Mouse (Mus musculus) C2C12 (cell line): ENCODE measurements around the gene Rcsd1. TPM values are rescaled to one million over a fixed set of nuclear protein-coding genes. Genes with fewer than 3 reads are reported as not detected.

Experiments
- H3K27me3 ChIP-seq: one replicate; pipeline ENCODE4 v1.6.1; 2011; ENCODE audit not compliant: control insufficient read depth, insufficient read depth, insufficient read length
- H3K36me3 ChIP-seq: one replicate; pipeline ENCODE4 v1.6.1; 2011; ENCODE audit not compliant: control insufficient read depth, insufficient read depth
- H3K4me3 ChIP-seq: one replicate; pipeline ENCODE4 v1.5.1; 2011; ENCODE audit warnings: mild to moderate bottlenecking, control low read depth; ENCODE audit not compliant: poor library complexity, insufficient read depth, severe bottlenecking
- H3K79me2 ChIP-seq: one replicate; pipeline ENCODE4 v1.6.1; 2011; ENCODE audit not compliant: control insufficient read depth, insufficient read depth
- H3K79me3 ChIP-seq: one replicate; pipeline ENCODE4 v1.6.1; 2011; ENCODE audit warnings: low read depth, control low read depth
- H3ac ChIP-seq: one replicate; pipeline ENCODE3; 2011; ENCODE audit warnings: low read depth; ENCODE audit not compliant: control insufficient read depth, insufficient read length
- CEBPB ChIP-seq: IDR thresholded peaks from one replicate; pipeline ENCODE4 v1.6.1; 2011; ENCODE audit warnings: low read depth, mild to moderate bottlenecking, control low read depth, moderate library complexity
- CTCF ChIP-seq: IDR thresholded peaks from one replicate; pipeline ENCODE4 v1.5.1; 2011; ENCODE audit not compliant: control insufficient read depth, insufficient read depth, insufficient read length
- FOSL1 ChIP-seq: IDR thresholded peaks from one replicate; pipeline ENCODE4 v1.8.0; 2011; ENCODE audit warnings: mild to moderate bottlenecking, low read length; ENCODE audit not compliant: poor library complexity, insufficient read depth, severe bottlenecking
- MAX ChIP-seq: IDR thresholded peaks from one replicate; pipeline ENCODE4 v1.6.1; 2011; ENCODE audit warnings: mild to moderate bottlenecking, control low read depth
- MYOD1 ChIP-seq: IDR thresholded peaks from one replicate; pipeline ENCODE4 v1.6.1; 2011; ENCODE audit warnings: low read depth; ENCODE audit not compliant: control insufficient read depth, insufficient read length
- MYOG ChIP-seq: IDR thresholded peaks from one replicate; pipeline ENCODE4 v1.6.1; 2011; ENCODE audit not compliant: control insufficient read depth, insufficient read length; ENCODE audit errors: extremely low read depth
- USF1 ChIP-seq: IDR thresholded peaks from one replicate; pipeline ENCODE4 v1.6.1; 2011; ENCODE audit warnings: low read depth, mild to moderate bottlenecking, control low read depth, moderate library complexity
- polyA plus RNA-seq: library from polyadenylated mRNA; unstranded; fragments of >200 nt; fragmentation: generic; extraction: Trizol; gene quantifications from one replicate; pipeline ENCODE4 v1.2.1, GENCODE M21; 2012; ENCODE audit warnings: missing spikeins

Gene Rcsd1
- polyA plus RNA-seq, 1 experiment = 0.05 TPM

DNA sequence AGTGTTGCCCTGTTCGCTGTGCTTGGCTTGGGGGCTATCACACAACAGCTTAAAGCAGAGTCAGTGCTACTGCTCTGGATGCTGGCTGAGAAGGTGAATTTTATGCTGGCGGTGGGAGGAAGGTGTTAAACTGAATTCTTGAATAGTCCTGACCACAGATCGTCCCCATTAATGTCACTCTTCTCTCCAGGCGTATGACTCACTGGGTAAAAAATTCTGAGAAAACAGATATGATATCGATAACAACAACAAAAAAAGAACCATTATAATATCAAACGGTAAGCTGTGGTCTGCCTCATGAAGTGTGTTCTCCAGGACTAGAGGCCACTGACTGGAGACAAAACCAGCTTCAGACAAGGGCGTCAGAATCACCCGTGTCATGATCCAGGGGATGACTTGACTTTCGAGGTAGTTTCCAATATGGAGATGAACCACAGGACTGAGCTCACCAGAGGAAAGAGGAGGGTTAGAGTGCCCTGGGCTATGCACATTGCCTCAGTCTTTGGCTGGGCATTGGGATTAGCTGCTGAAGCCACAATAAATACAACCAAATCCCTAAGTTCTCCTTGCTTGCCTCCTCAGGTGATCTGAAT is 13.1 kb upstream of the Rcsd1 start:
- Histone ChIP-seq H3K79me2 (no peaks in the 10 kb centered on the region), H3K36me3 (no peaks in the 10 kb centered on the region), H3K79me3 (no peaks in the 10 kb centered on the region), H3K4me3 (no peak overlapping the region), H3ac (no peak overlapping the region), H3K27me3 (peaks cover 15% of the 10 kb centered on the region)
- no peak for TF ChIP-seq MYOD1
- no peak for TF ChIP-seq CEBPB
- TF ChIP-seq USF1 = no peak
- no peak for TF ChIP-seq CTCF
- no peak for TF ChIP-seq FOSL1
- TF ChIP-seq MYOG = no peak
- TF ChIP-seq MAX = no peak

DNA sequence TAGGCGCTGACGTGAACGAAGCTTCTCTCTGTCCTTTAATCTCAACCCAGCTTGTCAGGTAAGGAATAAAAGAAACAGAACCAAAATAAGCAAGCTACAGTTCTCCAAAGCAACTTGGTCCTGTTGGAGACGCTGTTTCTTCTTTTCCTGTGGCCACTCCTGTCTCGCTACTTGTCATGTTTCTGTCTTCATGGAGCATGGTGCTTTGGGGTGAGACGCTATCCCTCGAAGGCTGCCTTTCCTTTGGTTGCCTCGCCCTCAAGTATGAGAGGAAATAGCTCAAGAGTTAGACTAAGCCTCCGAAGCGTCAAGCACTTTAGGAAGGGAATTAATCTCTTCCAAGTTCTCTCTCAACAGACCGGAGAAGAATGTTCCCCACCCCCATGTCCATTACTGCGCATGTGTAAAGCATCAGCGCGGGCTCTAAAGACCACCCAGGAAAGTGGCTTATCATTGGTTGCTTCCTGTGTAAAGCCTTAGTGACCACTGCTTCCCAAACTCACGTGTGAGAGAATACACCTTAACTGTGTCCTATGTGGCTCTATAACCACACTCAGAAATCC is 9.1 kb upstream of the Rcsd1 start:
- no peaks in the 10 kb centered on the region for H3K36me3 ChIP-seq

DNA sequence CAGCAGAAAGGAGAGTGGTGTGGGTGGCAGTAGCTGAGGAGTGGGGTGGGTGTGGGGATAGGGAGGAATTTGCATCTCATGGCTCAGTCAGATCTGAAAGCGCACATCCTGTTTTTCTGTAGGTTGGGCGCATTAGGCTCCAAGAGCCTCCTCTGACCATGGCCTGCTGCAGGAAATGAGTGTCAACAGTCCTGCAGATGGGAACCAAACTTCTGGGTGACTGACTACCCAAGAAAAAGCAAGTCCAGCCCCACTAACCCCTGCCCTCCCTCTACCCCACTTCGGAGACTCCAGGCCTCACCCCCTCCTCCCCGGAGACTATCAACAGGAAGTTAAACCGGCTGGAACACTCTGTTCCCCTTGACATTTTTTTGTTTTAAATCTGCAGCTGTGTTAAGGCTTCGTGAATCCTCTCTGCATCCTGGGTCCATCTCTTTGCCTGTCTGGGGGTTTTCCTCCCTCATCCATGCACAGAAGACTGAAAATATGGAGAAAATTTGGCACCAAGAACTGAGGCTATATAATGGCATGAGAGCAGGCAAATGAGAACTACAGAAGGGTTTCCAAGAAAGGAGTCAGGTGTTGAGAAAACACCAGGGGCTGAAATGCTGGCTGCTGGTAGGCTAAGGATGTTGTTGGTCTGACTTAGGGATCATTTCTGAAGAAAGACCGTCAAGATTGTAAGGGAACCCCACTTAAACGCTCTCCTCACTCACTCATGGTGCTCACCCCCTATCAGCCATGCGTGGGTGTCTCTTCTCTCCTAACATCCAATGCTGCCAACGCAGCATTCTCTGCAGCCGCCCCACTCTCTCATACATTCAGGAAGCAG is 8.4 kb upstream of the Rcsd1 start:
- Histone ChIP-seq H3K36me3 (no peaks in the 10 kb centered on the region), H3K79me2 (no peaks in the 10 kb centered on the region)
- TF ChIP-seq MYOD1 (no peak), FOSL1 (no peak), CTCF (no peak), CEBPB (no peak), USF1 (no peak), MAX (no peak), MYOG (no peak)

More for the DNA sequence above, 9.1 kb upstream of the Rcsd1 start:
- Histone ChIP-seq H3K27me3 (peaks cover 38% of the 10 kb centered on the region), H3K79me3 (no peaks in the 10 kb centered on the region), H3ac (no peak overlapping the region), H3K4me3 (no peak overlapping the region), H3K79me2 (no peaks in the 10 kb centered on the region)
- TF ChIP-seq MAX (no peak), USF1 (no peak), MYOD1 (no peak), MYOG (no peak), CTCF (no peak), FOSL1 (no peak), CEBPB (no peak)

DNA sequence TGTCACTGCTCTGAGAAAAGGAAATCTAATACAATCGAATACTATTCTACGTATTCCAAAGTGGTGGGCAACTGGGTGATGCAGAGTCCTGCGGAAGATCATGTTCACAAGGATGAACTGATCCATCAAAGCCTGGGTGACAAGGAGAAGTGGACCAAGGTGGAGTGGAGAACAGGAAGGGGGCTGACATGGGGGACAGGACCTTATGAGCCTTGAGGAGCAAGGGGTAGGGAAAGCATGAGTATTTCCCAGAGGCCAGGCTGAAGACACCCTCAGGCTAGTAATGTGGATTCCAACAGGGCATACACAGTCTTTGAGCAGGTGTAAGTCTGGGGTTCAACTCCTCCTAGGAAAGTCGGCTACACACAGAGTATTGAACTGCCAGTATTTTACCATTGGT is 6.9 kb upstream of the Rcsd1 start:
- Histone ChIP-seq H3K27me3 (peaks cover 33% of the 10 kb centered on the region), H3K79me2 (no peaks in the 10 kb centered on the region), H3ac (no peak overlapping the region), H3K36me3 (no peaks in the 10 kb centered on the region), H3K4me3 (no peak overlapping the region), H3K79me3 (no peaks in the 10 kb centered on the region)
- TF ChIP-seq CTCF (no peak), USF1 (no peak), FOSL1 (no peak), MYOD1 (no peak), MYOG (no peak), CEBPB (no peak), MAX (no peak)

More for the DNA sequence above, 8.4 kb upstream of the Rcsd1 start:
- Histone ChIP-seq H3K4me3 (no peak overlapping the region), H3K79me3 (no peaks in the 10 kb centered on the region), H3K27me3 (peaks cover 38% of the 10 kb centered on the region), H3ac (no peak overlapping the region)

DNA sequence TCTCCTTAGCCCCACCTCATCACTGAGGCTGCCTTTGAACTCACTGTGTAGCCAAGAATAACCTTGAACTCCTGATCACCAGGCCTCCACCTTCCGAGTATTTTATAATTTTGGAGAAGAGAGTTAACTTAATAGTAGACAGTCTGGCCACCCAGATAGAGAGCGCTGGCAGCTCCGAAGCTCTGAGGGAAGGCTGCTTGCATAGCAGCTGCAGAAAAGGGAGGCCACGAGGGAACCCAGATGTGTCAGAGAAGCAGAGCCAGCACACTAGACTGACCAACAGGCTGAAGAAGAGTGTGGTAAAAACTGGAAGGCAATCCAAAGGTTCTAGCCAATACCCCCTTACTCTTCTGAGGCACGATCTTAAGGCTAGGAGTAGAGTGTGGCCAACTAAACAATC is 4.2 kb upstream of the Rcsd1 start:
- Histone ChIP-seq H3K4me3 (no peak overlapping the region), H3K79me3 (no peaks in the 10 kb centered on the region), H3K36me3 (no peaks in the 10 kb centered on the region), H3ac (no peak overlapping the region), H3K27me3 (peaks cover 41% of the 10 kb centered on the region), H3K79me2 (no peaks in the 10 kb centered on the region)
- TF ChIP-seq MYOD1 (no peak), CEBPB (no peak), MYOG (no peak), FOSL1 (no peak), MAX (no peak), CTCF (no peak), USF1 (no peak)

DNA sequence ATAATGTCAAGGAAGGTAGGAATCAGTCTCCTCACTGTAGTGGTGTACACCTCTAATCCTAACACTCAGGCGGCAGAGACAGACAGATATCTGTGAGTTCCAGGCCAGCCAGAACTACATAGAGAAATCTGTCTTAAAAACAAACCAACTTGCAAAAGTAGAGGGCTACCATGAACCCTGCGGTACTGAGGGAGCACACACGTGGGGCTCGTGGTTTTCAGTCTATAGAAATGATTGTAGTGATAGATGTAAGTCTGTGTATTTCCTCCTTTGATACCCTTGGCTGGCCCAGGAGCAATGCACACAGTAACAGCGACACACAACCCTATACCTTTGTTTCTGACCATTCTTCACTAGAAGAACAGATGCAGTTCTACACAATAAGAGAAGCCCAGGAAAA is 2.4 kb upstream of the Rcsd1 start:
- no peaks in the 10 kb centered on the region for H3K36me3 ChIP-seq
- peaks cover 47% of the 10 kb centered on the region for H3K27me3 ChIP-seq
- TF ChIP-seq FOSL1 (no peak), MYOD1 (no peak), MYOG (no peak), USF1 (no peak), MAX (no peak), CTCF (no peak), CEBPB (no peak)
- H3ac ChIP-seq = no peak overlapping the region
- H3K79me3 ChIP-seq = no peaks in the 10 kb centered on the region
- H3K79me2 ChIP-seq = no peaks in the 10 kb centered on the region
- no peak overlapping the region for H3K4me3 ChIP-seq
